ENCODE assay signal across 9 mouse cellular contexts in the genomic region with DNA sequence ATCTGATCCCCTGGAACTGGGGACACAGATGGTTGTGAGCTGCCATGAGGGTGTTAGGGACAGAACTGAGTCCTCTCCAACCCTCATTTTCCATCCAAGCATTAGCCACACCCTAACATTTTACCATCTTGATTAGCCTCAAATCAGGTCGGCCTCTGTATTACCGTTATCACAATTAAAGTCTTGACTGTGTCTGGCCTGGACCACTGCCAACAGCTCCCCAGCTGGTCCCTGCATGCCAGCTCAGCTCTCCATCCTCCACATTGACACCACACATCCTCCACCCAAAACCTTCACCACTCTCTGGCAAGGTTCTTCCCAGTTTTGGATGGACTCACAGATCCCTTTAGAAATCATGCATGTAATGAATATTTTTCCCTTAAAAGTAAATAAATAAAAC.
"Had no signal": no experiment of that assay in that cellular context is flagged by ENCODE, and none has a peak within 500 bp of the region (broad histone marks: within the 10 kb centered on the region; RNA-seq: fewer than 3 reads in every experiment).

No protein-coding gene starts in this region.

- ATAC-seq: intestine, postnatal 0 days; liver, postnatal 0 days; midbrain, embryonic 13.5 days had no signal

- DNase-seq: kidney, adult 8-10 months; kidney, postnatal 36 days; liver, embryonic 13.5 days; liver, postnatal 0 days; lung, postnatal 14 days; right cerebral cortex, postnatal 14 days; thymus, postnatal 36 days had no signal
